Mouse (Mus musculus): ENCODE data around the gene Nphp1. TPM values are rescaled to one million over a fixed set of nuclear protein-coding genes. Genes with fewer than 3 reads are reported as not detected.

Gene Nphp1
- polyA plus RNA-seq (2015; fragmentation: Nextera tagmentation; extraction: Ambion mirVana): 8.6 and 9.1 TPM in 2 replicates

GRCm38 (mm10) chr2:127788440-127789116 is at the start of gene Nphp1:
Gene Nphp1, minus strand, starts transcription at chr2:127788897.

DNA sequence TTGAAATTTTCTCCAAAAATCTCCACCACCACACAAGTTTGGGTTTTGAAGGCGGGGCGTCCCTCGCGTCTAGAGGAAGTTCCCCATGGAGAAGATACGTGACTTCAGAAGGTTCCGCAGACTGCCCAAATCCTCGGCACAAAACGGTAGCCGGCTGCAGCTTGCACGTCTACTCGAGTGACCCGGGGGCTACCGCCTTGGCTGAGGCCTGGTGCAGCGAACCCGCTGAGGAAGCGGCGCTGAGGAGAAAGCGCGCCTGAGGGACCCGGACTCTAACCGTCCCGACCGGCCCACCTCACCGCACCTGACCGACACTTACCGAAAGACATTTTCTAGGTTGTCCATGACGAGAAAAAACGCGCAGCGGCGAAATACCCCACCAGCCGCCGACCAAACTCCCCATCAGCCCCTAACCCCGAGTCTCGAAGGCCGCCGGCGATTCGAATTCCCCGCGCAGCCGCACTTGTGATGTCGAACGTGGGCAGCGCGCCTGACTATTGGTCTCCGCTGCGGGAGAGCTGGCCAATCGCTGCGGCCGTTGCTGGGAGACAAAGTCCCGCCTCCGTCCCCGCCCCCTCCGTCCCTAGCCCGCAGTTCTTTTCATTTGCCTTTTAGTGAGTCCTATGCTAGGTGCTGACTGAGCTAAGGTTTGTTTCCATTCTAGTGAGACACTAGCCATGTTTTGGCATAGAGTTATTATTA is 42.9 kb upstream of the Nphp1 start, which contains the start of gene Bub1:
TSS of gene Bub1 (minus strand) at position 465 of the 702 bp plus-strand sequence.

GRCm38 (mm10) chr2:127791919-127792603 is 3.4 kb upstream of the Nphp1 start, which contains the start of gene Mtln:
Gene Mtln, minus strand, starts transcription at chr2:127792488.

DNA sequence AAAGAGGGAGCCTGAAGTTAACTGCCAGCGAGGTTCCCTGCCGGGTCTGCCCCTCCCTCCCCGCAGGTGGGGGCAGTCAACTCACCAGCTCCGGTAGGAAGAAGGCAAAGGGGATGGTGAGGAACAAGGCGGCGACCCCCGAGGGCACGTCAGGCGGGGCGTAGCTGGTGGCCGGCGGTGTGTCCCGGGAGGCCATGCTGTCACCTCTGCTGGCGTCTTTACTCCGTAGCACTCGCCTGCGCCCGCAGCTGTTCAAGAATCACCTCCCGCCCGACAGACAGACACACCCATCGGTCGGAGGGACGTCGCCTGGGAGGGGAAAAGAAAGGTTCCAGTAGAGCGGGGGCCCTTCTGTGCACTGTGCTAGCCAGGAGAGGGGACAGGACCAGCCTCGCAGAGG is 59.0 kb downstream of the Nphp1 start, which contains the start of gene Mall:
TSS of gene Mall (minus strand) at position 262 of the 400 bp plus-strand sequence.

Other genes starting within 250 kb of the Nphp1 start
- 0.02 TPM in 1 of 2 replicates, not detected in the other for gene Prom2, start 247.4 kb downstream of the Nphp1 start, polyA plus RNA-seq (2015; fragmentation: Nextera tagmentation; extraction: Ambion mirVana)
- gene Zfp661, start 201.8 kb downstream of the Nphp1 start, polyA plus RNA-seq (2015; fragmentation: Nextera tagmentation; extraction: Ambion mirVana): 1.1 and 1.6 TPM in 2 replicates
- gene Mrps5, start 201.7 kb downstream of the Nphp1 start, polyA plus RNA-seq (2015; fragmentation: Nextera tagmentation; extraction: Ambion mirVana): 93.1 and 94.7 TPM in 2 replicates
- gene Mal, start 132.2 kb downstream of the Nphp1 start, polyA plus RNA-seq (2015; fragmentation: Nextera tagmentation; extraction: Ambion mirVana): 0.35 and 1.1 TPM in 2 replicates
- gene Mall, start 59.0 kb downstream of the Nphp1 start, polyA plus RNA-seq (2015; fragmentation: Nextera tagmentation; extraction: Ambion mirVana): 0.49 and 0.55 TPM in 2 replicates
- gene Mtln, start 3.6 kb upstream of the Nphp1 start, polyA plus RNA-seq (2015; fragmentation: Nextera tagmentation; extraction: Ambion mirVana): 25.7 and 27.5 TPM in 2 replicates
- gene Bub1, start 43.0 kb upstream of the Nphp1 start, polyA plus RNA-seq (2015; fragmentation: Nextera tagmentation; extraction: Ambion mirVana): 23.2 and 23.6 TPM in 2 replicates
- 0.07 and 0.12 TPM in 2 replicates for gene Acoxl, start 50.0 kb upstream of the Nphp1 start, polyA plus RNA-seq (2015; fragmentation: Nextera tagmentation; extraction: Ambion mirVana)